Mouse (Mus musculus) erythroblast, embryonic 14.5 days (primary cell): ENCODE data around the gene Sh3d21. TPM values are rescaled to one million over a fixed set of nuclear protein-coding genes. Genes with fewer than 3 reads are reported as not detected.

Source experiments
- H3K27me3 ChIP-seq: 2 replicates; pipeline ENCODE4 v1.6.1; 2012; ENCODE audit warnings: inconsistent platforms; ENCODE audit not compliant: control insufficient read depth
- H3K36me3 ChIP-seq: 2 replicates; pipeline ENCODE4 v1.6.1; 2012; ENCODE audit warnings: mild to moderate bottlenecking, inconsistent platforms; ENCODE audit not compliant: control insufficient read depth
- H3K4me1 ChIP-seq: 2 replicates; pipeline ENCODE4 v1.6.1; 2012; ENCODE audit warnings: inconsistent platforms; ENCODE audit not compliant: control insufficient read depth
- H3K4me3 ChIP-seq: replicated peaks from 2 replicates; pipeline ENCODE3; 2012; ENCODE audit warnings: moderate library complexity, mild to moderate bottlenecking, inconsistent platforms
- H3K9me3 ChIP-seq: 2 replicates; pipeline ENCODE4 v1.6.1; 2012; ENCODE audit warnings: low read length, inconsistent platforms, mixed read lengths; ENCODE audit not compliant: control insufficient read depth
- GATA1 ChIP-seq: IDR thresholded peaks from 2 replicates; pipeline ENCODE4 v1.6.1; 2012; ENCODE audit warnings: low read length, inconsistent platforms, mixed read lengths
- TAL1 ChIP-seq: IDR thresholded peaks from 3 replicates; pipeline ENCODE4 v1.6.1; 2012; ENCODE audit warnings: low read length, inconsistent platforms, mixed read lengths
- polyA plus RNA-seq: library from polyadenylated mRNA; stranded (reverse); fragments of >175 nt; gene quantifications from 2 replicates; pipeline ENCODE4 v1.2.3, GENCODE M21; 2012

The Sh3d21 gene
- polyA plus RNA-seq, 1 experiment = 0.05 TPM

- H3K4me1 ChIP-seq = peaks cover 51% of the 10 kb centered on the region
Measured at GRCm38 (mm10) chr4:126108061-126108740, 55.1 kb downstream of the Sh3d21 start.

GRCm38 (mm10) chr4:126105131-126105783, 58.0 kb downstream of the Sh3d21 start:
- TF ChIP-seq GATA1 = no peak
- no peak for TF ChIP-seq TAL1
- Histone ChIP-seq H3K4me1 (peaks cover 69% of the 10 kb centered on the region), H3K27me3 (no peaks in the 10 kb centered on the region), H3K4me3 (peak overlapping the region; percentile 85), H3K36me3 (peaks cover 15% of the 10 kb centered on the region), H3K9me3 (no peaks in the 10 kb centered on the region)

More at GRCm38 (mm10) chr4:126108061-126108740, 55.1 kb downstream of the Sh3d21 start:
- H3K27me3 ChIP-seq = no peaks in the 10 kb centered on the region
- no peak overlapping the region for H3K4me3 ChIP-seq
- H3K9me3 ChIP-seq = no peaks in the 10 kb centered on the region
- TF ChIP-seq TAL1 (no peak), GATA1 (no peak)
- H3K36me3 ChIP-seq = no peaks in the 10 kb centered on the region; the same call in 1 of the 2 replicates

- TF ChIP-seq TAL1 = no peak
- no peak for TF ChIP-seq GATA1
- peak overlapping the region; percentile 85 for H3K4me3 ChIP-seq
- peaks cover 21% of the 10 kb centered on the region for H3K36me3 ChIP-seq
- no peaks in the 10 kb centered on the region for H3K9me3 ChIP-seq
- no peaks in the 10 kb centered on the region for H3K27me3 ChIP-seq
- peaks cover 69% of the 10 kb centered on the region for H3K4me1 ChIP-seq
Measured at GRCm38 (mm10) chr4:126104261-126105075, 58.8 kb downstream of the Sh3d21 start.

GRCm38 (mm10) chr4:126103590-126104068, 59.7 kb downstream of the Sh3d21 start, which contains the start of gene Stk40:
TSS of gene Stk40 (plus strand) at chr4:126103957.
- TF ChIP-seq GATA1 (peak; percentile 85), TAL1 (no peak)
- H3K36me3 ChIP-seq = peaks cover 28% of the 10 kb centered on the region
- peaks cover 75% of the 10 kb centered on the region for H3K4me1 ChIP-seq
- H3K9me3 ChIP-seq = no peaks in the 10 kb centered on the region
- peak within 1 kb of the TSS; percentile 85 for H3K4me3 ChIP-seq
- H3K27me3 ChIP-seq = no peaks in the 10 kb centered on the region

GRCm38 (mm10) chr4:126103057-126103581, 60.2 kb downstream of the Sh3d21 start:
- TF ChIP-seq GATA1 = no peak
- TF ChIP-seq TAL1 = no peak
- H3K4me1 ChIP-seq = peaks cover 79% of the 10 kb centered on the region
- peak overlapping the region; percentile 85 for H3K4me3 ChIP-seq
- no peaks in the 10 kb centered on the region for H3K9me3 ChIP-seq
- H3K36me3 ChIP-seq = peaks cover 33% of the 10 kb centered on the region
- H3K27me3 ChIP-seq = no peaks in the 10 kb centered on the region

- Histone ChIP-seq H3K36me3 (peaks cover 40% of the 10 kb centered on the region), H3K4me3 (peak overlapping the region; percentile 85), H3K4me1 (peaks cover 88% of the 10 kb centered on the region), H3K9me3 (no peaks in the 10 kb centered on the region), H3K27me3 (no peaks in the 10 kb centered on the region)
- TF ChIP-seq GATA1 (no peak), TAL1 (no peak)
Measured at GRCm38 (mm10) chr4:126102061-126102841, 61.0 kb downstream of the Sh3d21 start.

GRCm38 (mm10) chr4:126100764-126101163, 62.5 kb downstream of the Sh3d21 start:
- no peaks in the 10 kb centered on the region for H3K9me3 ChIP-seq
- no peak overlapping the region for H3K4me3 ChIP-seq
- TF ChIP-seq GATA1 (no peak), TAL1 (no peak)
- peaks cover 91% of the 10 kb centered on the region for H3K4me1 ChIP-seq
- H3K36me3 ChIP-seq = peaks cover 40% of the 10 kb centered on the region
- no peaks in the 10 kb centered on the region for H3K27me3 ChIP-seq

Other genes starting within 250 kb of the Sh3d21 start
- 0.04 and 0.11 TPM in 2 replicates for gene Csf3r, start 138.9 kb downstream of the Sh3d21 start, polyA plus RNA-seq
- gene Mrps15, start 116.6 kb downstream of the Sh3d21 start, polyA plus RNA-seq = 12.6 and 15.9 TPM in 2 replicates
- gene Oscp1, start 104.9 kb downstream of the Sh3d21 start, polyA plus RNA-seq = 0.02 TPM in 1 of 2 replicates, not detected in the other
- gene Lsm10, start 66.9 kb downstream of the Sh3d21 start, polyA plus RNA-seq = 0.74 and 0.84 TPM in 2 replicates
- gene Stk40, start 59.5 kb downstream of the Sh3d21 start, polyA plus RNA-seq = 4.2 and 4.6 TPM in 2 replicates
- 0.20 and 0.22 TPM in 2 replicates for gene Eva1b, start 15.7 kb downstream of the Sh3d21 start, polyA plus RNA-seq
- gene Thrap3, start 39.3 kb upstream of the Sh3d21 start, polyA plus RNA-seq = 12.8 and 15.5 TPM in 2 replicates
- 2.5 and 2.9 TPM in 2 replicates for gene Map7d1, start 92.9 kb upstream of the Sh3d21 start, polyA plus RNA-seq
- gene Trappc3, start 98.8 kb upstream of the Sh3d21 start, polyA plus RNA-seq = 1.3 and 2.0 TPM in 2 replicates
- gene Col8a2, start 123.3 kb upstream of the Sh3d21 start, polyA plus RNA-seq = not detected in 2 replicates
- 2.0 and 2.1 TPM in 2 replicates for gene Adprhl2, start 158.2 kb upstream of the Sh3d21 start, polyA plus RNA-seq
- not detected in 2 replicates for gene Tekt2, start 162.2 kb upstream of the Sh3d21 start, polyA plus RNA-seq